In the genomic region with DNA sequence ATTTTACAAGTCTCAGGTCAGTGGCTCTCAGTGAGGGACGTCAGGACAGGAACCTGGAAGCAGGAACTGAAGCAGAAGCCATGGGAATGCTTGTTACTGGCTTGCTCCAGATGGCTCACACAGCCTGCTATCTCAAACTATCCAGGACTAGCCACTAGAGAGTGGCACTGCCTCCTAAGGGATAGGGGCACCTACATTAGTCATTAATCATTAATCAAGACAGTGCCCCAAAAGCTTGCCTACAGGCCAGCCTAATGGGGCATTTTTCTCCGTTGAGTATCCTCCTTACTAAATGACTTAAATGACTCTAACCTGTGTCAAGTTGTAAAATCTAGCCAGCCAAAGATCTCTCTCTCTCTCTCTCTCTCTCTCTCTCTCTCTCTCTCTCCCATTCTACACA, we compare ENCODE assay signal across 21 mouse cellular contexts.
"Had no signal": no experiment of that assay in that cellular context is flagged by ENCODE, and none has a peak within 500 bp of the region (broad histone marks: within the 10 kb centered on the region; RNA-seq: fewer than 3 reads in every experiment).

No protein-coding gene starts in this region.

- DNase-seq: liver, postnatal 0 days; lung, adult 2 months; lung, postnatal 14 days; midbrain, embryonic 14.5 days; retina, postnatal 1 day; right cerebral cortex, adult 18-20 months; right cerebral cortex, postnatal 25 days; thymus, adult 2 months; thymus, postnatal 25 days; thymus, postnatal 4 days had no signal

- ATAC-seq: liver, postnatal 0 days; lung, postnatal 0 days; midbrain, embryonic 16.5 days had no signal

- H3K4me3 ChIP-seq: lung, embryonic 15.5 days; megakaryocyte, embryonic 14.5 days; midbrain, embryonic 12.5 days; myocyte; neural tube, embryonic 13.5 days; neural tube, embryonic 15.5 days; stomach, embryonic 15.5 days had no signal

- H3K9ac ChIP-seq: liver, postnatal 0 days; lung, embryonic 15.5 days; midbrain, embryonic 12.5 days; neural tube, embryonic 13.5 days; neural tube, embryonic 15.5 days; stomach, embryonic 15.5 days had no signal

- H3K27me3 ChIP-seq: lung, embryonic 15.5 days; midbrain, embryonic 12.5 days; neural tube, embryonic 13.5 days; neural tube, embryonic 15.5 days; stomach, embryonic 15.5 days had no signal

- H3K36me3 ChIP-seq: lung, embryonic 15.5 days; midbrain, embryonic 12.5 days; neural tube, embryonic 13.5 days; neural tube, embryonic 15.5 days; stomach, embryonic 15.5 days had no signal

- H3K27ac ChIP-seq: lung, embryonic 15.5 days; macrophage; midbrain, embryonic 12.5 days; neural tube, embryonic 13.5 days; neural tube, embryonic 15.5 days; stomach, embryonic 15.5 days; stomach, postnatal 0 days had no signal

- H3K9me3 ChIP-seq: lung, embryonic 15.5 days; megakaryocyte, embryonic 14.5 days; midbrain, embryonic 12.5 days; neural tube, embryonic 13.5 days; neural tube, embryonic 15.5 days; stomach, embryonic 15.5 days had no signal

- H3K4me2 ChIP-seq: lung, embryonic 15.5 days; midbrain, embryonic 12.5 days; neural tube, embryonic 13.5 days; neural tube, embryonic 15.5 days; stomach, embryonic 15.5 days had no signal

- H3K4me1 ChIP-seq: stomach, embryonic 15.5 days had no signal
